Mouse (Mus musculus): ENCODE results near the gene Mfap3l. TPM values are rescaled to one million over a fixed set of nuclear protein-coding genes. Genes with fewer than 3 reads are reported as not detected.
"Not testable (repeated sequence)": the region's sequence is repeated elsewhere in the genome, so short reads cannot be mapped to it uniquely, and the experiment has no call there.

Gene Mfap3l
- polyA plus RNA-seq, 1 experiment: 18.2 TPM

DNA sequence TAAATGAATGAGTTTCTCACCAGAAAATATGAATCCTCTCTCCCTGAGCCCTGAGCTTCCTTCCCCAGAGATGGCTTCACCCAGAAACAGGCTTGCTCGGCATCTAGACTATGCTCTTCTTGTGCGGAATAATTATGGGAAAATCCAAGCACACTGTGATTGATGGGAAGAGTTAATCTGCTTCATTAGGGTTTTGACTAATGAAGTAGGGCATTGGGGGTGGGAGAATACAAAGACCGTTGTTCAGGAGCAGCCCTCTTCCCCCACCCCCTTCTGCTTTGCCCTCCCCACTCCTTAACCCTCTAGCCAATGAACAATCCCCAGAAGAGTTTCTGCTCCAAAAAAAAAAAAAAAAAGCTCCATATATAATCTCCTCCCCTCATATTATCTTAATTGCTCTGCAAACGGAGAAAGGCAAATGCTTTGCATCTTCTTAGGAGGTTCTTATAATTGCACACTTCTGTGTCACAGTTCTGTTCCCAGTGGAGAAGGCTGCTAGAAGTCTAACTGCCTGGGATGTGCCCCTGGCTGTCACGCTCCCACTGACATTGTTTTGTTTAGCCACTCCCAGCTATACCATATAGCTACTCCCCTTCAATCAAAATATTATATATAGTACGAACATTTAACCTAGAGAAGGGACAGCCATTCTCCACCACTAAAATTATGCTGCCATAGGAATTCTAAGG is 24.9 kb downstream of the Mfap3l start:
- Histone ChIP-seq H3K79me2 (ENCODE audit: control insufficient read depth, insufficient read depth) (peaks cover 41% of the 10 kb centered on the region), H3ac (ENCODE audit: control insufficient read depth, insufficient read length, low read depth) (no peak overlapping the region), H3K27me3 (ENCODE audit: control insufficient read depth, insufficient read depth, insufficient read length) (no peaks in the 10 kb centered on the region), H3K4me3 (ENCODE audit: insufficient read depth, poor library complexity, severe bottlenecking) (no peak overlapping the region), H3K36me3 (ENCODE audit: control insufficient read depth, insufficient read depth) (peaks cover 72% of the 10 kb centered on the region), H3K79me3 (ENCODE audit: low read depth) (peaks cover 28% of the 10 kb centered on the region)
- TF ChIP-seq FOSL1 (IDR thresholded peaks at IDR 0.05; ENCODE audit: insufficient read depth, low read length, poor library complexity, severe bottlenecking): no peak
- no peak for TF ChIP-seq CTCF (IDR thresholded peaks at IDR 0.05; ENCODE audit: control insufficient read depth, insufficient read depth, insufficient read length)
- TF ChIP-seq CEBPB (IDR thresholded peaks at IDR 0.05; ENCODE audit: low read depth): no peak
- TF ChIP-seq USF1 (IDR thresholded peaks at IDR 0.05; ENCODE audit: low read depth): no peak
- TF ChIP-seq MAX (IDR thresholded peaks at IDR 0.05): no peak
- no peak for TF ChIP-seq MYOD1 (IDR thresholded peaks at IDR 0.05; ENCODE audit: control insufficient read depth, insufficient read length, low read depth)
- no peak for TF ChIP-seq MYOG (IDR thresholded peaks at IDR 0.05; ENCODE audit: control insufficient read depth, extremely low read depth, insufficient read length)

DNA sequence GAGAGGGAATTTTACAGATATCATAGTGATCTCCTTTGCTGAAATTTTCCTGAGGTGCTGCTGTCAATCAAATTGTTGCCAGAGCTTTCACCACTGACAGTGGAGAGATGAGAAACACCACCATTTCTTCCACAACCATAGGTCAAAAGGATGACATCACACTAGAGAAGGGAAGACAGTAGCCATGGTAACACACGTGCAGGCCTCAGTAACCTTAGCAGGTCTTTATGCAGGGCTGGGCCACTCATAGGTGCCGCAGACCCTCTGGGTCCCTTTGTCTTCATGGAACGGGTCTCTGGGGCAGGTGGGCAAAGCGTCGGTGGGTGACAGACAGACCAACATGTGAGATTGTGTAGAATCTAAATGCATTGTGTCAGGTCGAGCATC is 25.5 kb downstream of the Mfap3l start:
- Histone ChIP-seq H3K36me3 (ENCODE audit: control insufficient read depth, insufficient read depth) (peaks cover 72% of the 10 kb centered on the region), H3K4me3 (ENCODE audit: insufficient read depth, poor library complexity, severe bottlenecking) (no peak overlapping the region), H3K79me2 (ENCODE audit: control insufficient read depth, insufficient read depth) (peaks cover 36% of the 10 kb centered on the region), H3ac (ENCODE audit: control insufficient read depth, insufficient read length, low read depth) (no peak overlapping the region), H3K27me3 (ENCODE audit: control insufficient read depth, insufficient read depth, insufficient read length) (no peaks in the 10 kb centered on the region), H3K79me3 (ENCODE audit: low read depth) (peaks cover 23% of the 10 kb centered on the region)
- TF ChIP-seq CEBPB (IDR thresholded peaks at IDR 0.05; ENCODE audit: low read depth) (no peak), USF1 (IDR thresholded peaks at IDR 0.05; ENCODE audit: low read depth) (no peak), MAX (IDR thresholded peaks at IDR 0.05) (no peak), MYOD1 (IDR thresholded peaks at IDR 0.05; ENCODE audit: control insufficient read depth, insufficient read length, low read depth) (no peak), MYOG (IDR thresholded peaks at IDR 0.05; ENCODE audit: control insufficient read depth, extremely low read depth, insufficient read length) (no peak), FOSL1 (IDR thresholded peaks at IDR 0.05; ENCODE audit: insufficient read depth, low read length, poor library complexity, severe bottlenecking) (no peak), CTCF (IDR thresholded peaks at IDR 0.05; ENCODE audit: control insufficient read depth, insufficient read depth, insufficient read length) (no peak)

DNA sequence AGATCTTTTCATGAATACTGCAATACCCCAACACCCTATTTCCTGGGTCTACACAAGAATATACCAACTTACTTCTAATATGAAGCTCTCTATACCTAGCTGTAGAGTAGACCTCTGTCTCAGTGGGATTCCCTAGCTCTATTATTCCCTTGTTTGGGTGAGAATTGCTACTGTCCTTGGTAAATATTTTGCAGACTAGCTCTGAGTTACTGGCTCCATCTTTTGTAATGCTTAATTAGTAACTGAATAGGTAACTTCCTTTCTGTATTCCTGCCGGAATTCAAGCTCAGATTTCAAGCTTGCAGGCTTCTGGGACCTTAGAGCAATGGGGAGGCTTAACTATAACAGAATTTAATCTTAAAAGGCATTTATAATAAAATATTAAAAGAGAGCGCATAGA is 26.1 kb downstream of the Mfap3l start:
- Histone ChIP-seq H3K79me3 (ENCODE audit: low read depth) (peaks cover 18% of the 10 kb centered on the region), H3K79me2 (ENCODE audit: control insufficient read depth, insufficient read depth) (peaks cover 30% of the 10 kb centered on the region), H3K36me3 (ENCODE audit: control insufficient read depth, insufficient read depth) (peaks cover 73% of the 10 kb centered on the region)
- not testable (repeated sequence) for H3K4me3 ChIP-seq (ENCODE audit: insufficient read depth, poor library complexity, severe bottlenecking); H3K27me3 ChIP-seq (ENCODE audit: control insufficient read depth, insufficient read depth, insufficient read length); H3ac ChIP-seq (ENCODE audit: control insufficient read depth, insufficient read length, low read depth)

DNA sequence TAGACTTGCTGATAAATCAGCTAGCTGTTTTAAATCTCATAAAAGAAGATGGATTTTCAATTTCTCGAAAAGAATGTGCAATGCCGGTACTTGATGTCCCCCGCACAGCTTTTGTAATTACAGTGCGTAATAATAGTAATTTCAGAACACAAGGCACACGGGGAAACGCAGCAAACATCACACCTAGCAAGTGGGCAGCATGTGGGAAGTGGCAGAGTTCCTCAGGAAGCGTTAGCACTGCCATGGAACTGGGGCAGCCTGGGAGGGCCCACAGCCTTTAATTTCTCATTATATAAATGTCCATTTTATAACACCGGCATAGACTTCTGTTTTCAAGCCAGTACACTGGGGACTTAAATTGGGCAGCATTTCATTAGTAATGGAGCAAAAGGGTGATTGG is 27.1 kb downstream of the Mfap3l start:
- Histone ChIP-seq H3K79me3 (ENCODE audit: low read depth) (peaks cover 12% of the 10 kb centered on the region), H3ac (ENCODE audit: control insufficient read depth, insufficient read length, low read depth) (no peak overlapping the region), H3K27me3 (ENCODE audit: control insufficient read depth, insufficient read depth, insufficient read length) (no peaks in the 10 kb centered on the region), H3K4me3 (ENCODE audit: insufficient read depth, poor library complexity, severe bottlenecking) (no peak overlapping the region), H3K36me3 (ENCODE audit: control insufficient read depth, insufficient read depth) (peaks cover 74% of the 10 kb centered on the region), H3K79me2 (ENCODE audit: control insufficient read depth, insufficient read depth) (peaks cover 29% of the 10 kb centered on the region)
- TF ChIP-seq MYOG (IDR thresholded peaks at IDR 0.05; ENCODE audit: control insufficient read depth, extremely low read depth, insufficient read length): no peak
- no peak for TF ChIP-seq CTCF (IDR thresholded peaks at IDR 0.05; ENCODE audit: control insufficient read depth, insufficient read depth, insufficient read length)
- no peak for TF ChIP-seq CEBPB (IDR thresholded peaks at IDR 0.05; ENCODE audit: low read depth)
- TF ChIP-seq USF1 (IDR thresholded peaks at IDR 0.05; ENCODE audit: low read depth): no peak
- no peak for TF ChIP-seq FOSL1 (IDR thresholded peaks at IDR 0.05; ENCODE audit: insufficient read depth, low read length, poor library complexity, severe bottlenecking)
- TF ChIP-seq MYOD1 (IDR thresholded peaks at IDR 0.05; ENCODE audit: control insufficient read depth, insufficient read length, low read depth): no peak

DNA sequence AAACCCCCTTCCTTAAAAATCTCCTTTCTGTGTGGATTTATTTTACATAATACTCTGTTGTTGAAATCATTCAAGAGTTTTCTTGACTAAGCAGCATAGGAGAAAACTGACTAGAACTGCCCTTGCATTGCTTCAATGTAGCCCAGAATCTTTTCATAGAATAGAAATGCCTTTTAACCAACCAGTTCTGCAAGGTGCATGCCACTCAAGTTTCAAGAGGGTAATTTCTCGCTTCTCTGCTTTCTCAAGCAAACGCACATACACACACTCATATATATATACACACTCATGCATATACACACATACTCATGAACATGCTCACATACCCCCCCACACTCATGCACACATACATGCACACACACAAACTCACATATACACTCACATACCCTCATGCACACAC is 28.6 kb downstream of the Mfap3l start:
- no peak for TF ChIP-seq FOSL1 (IDR thresholded peaks at IDR 0.05; ENCODE audit: insufficient read depth, low read length, poor library complexity, severe bottlenecking)
- TF ChIP-seq CTCF (IDR thresholded peaks at IDR 0.05; ENCODE audit: control insufficient read depth, insufficient read depth, insufficient read length): no peak
- TF ChIP-seq MYOD1 (IDR thresholded peaks at IDR 0.05; ENCODE audit: control insufficient read depth, insufficient read length, low read depth): no peak
- TF ChIP-seq USF1 (IDR thresholded peaks at IDR 0.05; ENCODE audit: low read depth): no peak
- TF ChIP-seq MAX (IDR thresholded peaks at IDR 0.05): no peak
- TF ChIP-seq MYOG (IDR thresholded peaks at IDR 0.05; ENCODE audit: control insufficient read depth, extremely low read depth, insufficient read length): no peak
- TF ChIP-seq CEBPB (IDR thresholded peaks at IDR 0.05; ENCODE audit: low read depth): no peak
- H3K79me2 ChIP-seq (ENCODE audit: control insufficient read depth, insufficient read depth): peaks cover 28% of the 10 kb centered on the region
- peaks cover 7% of the 10 kb centered on the region for H3K79me3 ChIP-seq (ENCODE audit: low read depth)
- H3K27me3 ChIP-seq (ENCODE audit: control insufficient read depth, insufficient read depth, insufficient read length): no peaks in the 10 kb centered on the region
- no peak overlapping the region for H3ac ChIP-seq (ENCODE audit: control insufficient read depth, insufficient read length, low read depth)
- H3K4me3 ChIP-seq (ENCODE audit: insufficient read depth, poor library complexity, severe bottlenecking): no peak overlapping the region
- H3K36me3 ChIP-seq (ENCODE audit: control insufficient read depth, insufficient read depth): peaks cover 82% of the 10 kb centered on the region

DNA sequence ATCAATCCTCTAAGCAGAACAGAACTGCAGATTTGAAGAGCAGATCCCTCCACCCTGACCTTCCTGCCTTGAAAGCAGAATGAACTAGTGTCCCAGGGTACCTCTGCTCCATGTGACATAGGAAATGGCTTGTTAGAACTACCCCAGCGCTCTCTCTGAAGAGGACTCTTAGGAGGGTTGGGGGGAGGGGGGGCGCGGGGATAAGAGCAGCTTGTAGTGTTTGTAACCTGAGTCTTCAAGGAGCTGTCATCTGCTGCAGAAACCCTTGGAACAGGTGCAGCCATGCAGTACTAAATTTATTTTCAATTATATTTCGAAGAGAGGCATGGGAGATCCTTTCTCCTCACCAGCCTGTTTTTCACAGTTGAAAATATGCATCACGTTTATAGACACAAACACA is 30.9 kb downstream of the Mfap3l start:
- H3K27me3 ChIP-seq (ENCODE audit: control insufficient read depth, insufficient read depth, insufficient read length): no peaks in the 10 kb centered on the region
- peaks cover 14% of the 10 kb centered on the region for H3K79me3 ChIP-seq (ENCODE audit: low read depth)
- no peak overlapping the region for H3ac ChIP-seq (ENCODE audit: control insufficient read depth, insufficient read length, low read depth)
- H3K4me3 ChIP-seq (ENCODE audit: insufficient read depth, poor library complexity, severe bottlenecking): no peak overlapping the region
- peaks cover 37% of the 10 kb centered on the region for H3K79me2 ChIP-seq (ENCODE audit: control insufficient read depth, insufficient read depth)
- H3K36me3 ChIP-seq (ENCODE audit: control insufficient read depth, insufficient read depth): peaks cover 73% of the 10 kb centered on the region
- TF ChIP-seq MYOG (IDR thresholded peaks at IDR 0.05; ENCODE audit: control insufficient read depth, extremely low read depth, insufficient read length) (no peak), MYOD1 (IDR thresholded peaks at IDR 0.05; ENCODE audit: control insufficient read depth, insufficient read length, low read depth) (peak; percentile 20), FOSL1 (IDR thresholded peaks at IDR 0.05; ENCODE audit: insufficient read depth, low read length, poor library complexity, severe bottlenecking) (no peak)

All from C2C12 (cell line).